Mouse (Mus musculus): ENCODE measurements around the gene Zfp78. TPM values are rescaled to one million over a fixed set of nuclear protein-coding genes. Genes with fewer than 3 reads are reported as not detected.

The Zfp78 gene
- polyA plus RNA-seq, 1 experiment, result 2.5 TPM

- no peak for TF ChIP-seq POLR2A (IDR thresholded peaks at IDR 0.05; ENCODE audit: borderline replicate concordance, low read depth, low read length)
- no peak for TF ChIP-seq CTCF (IDR thresholded peaks at IDR 0.05; ENCODE audit: low read depth, low read length)
- no peak overlapping the region for H3K4me3 ChIP-seq (ENCODE audit: insufficient read depth, low read length)
Observed at GRCm38 (mm10) chr7:6429381-6429780, 66.3 kb downstream of the Zfp78 start.

GRCm38 (mm10) chr7:6430342-6430741 lies 67.3 kb downstream of the Zfp78 start:
- no peak overlapping the region for H3K27ac ChIP-seq (ENCODE audit: insufficient read depth, low read depth, low read length)
- H3K4me3 ChIP-seq (ENCODE audit: insufficient read depth, low read length), result no peak overlapping the region
- TF ChIP-seq POLR2A (IDR thresholded peaks at IDR 0.05; ENCODE audit: borderline replicate concordance, low read depth, low read length) (no peak), CTCF (IDR thresholded peaks at IDR 0.05; ENCODE audit: low read depth, low read length) (peak; percentile 60)
- no peaks in the 10 kb centered on the region for H3K4me1 ChIP-seq (ENCODE audit: control insufficient read depth, insufficient read depth, low read length)

More at GRCm38 (mm10) chr7:6429381-6429780, 66.3 kb downstream of the Zfp78 start:
- no peaks in the 10 kb centered on the region for H3K4me1 ChIP-seq (ENCODE audit: control insufficient read depth, insufficient read depth, low read length)
- H3K27ac ChIP-seq (ENCODE audit: insufficient read depth, low read depth, low read length), result no peak overlapping the region

Other genes starting within 250 kb of the Zfp78 start
- gene Zfp787, start 207.3 kb upstream of the Zfp78 start, polyA plus RNA-seq (2012; ENCODE audit: insufficient read depth, insufficient read length, missing spikeins), result 22.8 and 25.1 TPM in 2 replicates
- gene Zfp444, start 191.1 kb upstream of the Zfp78 start, polyA plus RNA-seq (2012; ENCODE audit: insufficient read depth, insufficient read length, missing spikeins), result 21.8 and 24.2 TPM in 2 replicates
- gene Galp, start 166.2 kb upstream of the Zfp78 start, polyA plus RNA-seq (2012; ENCODE audit: insufficient read depth, insufficient read length, missing spikeins), result not detected in 2 replicates
- gene Zscan5b, start 141.0 kb upstream of the Zfp78 start, polyA plus RNA-seq (2012; ENCODE audit: insufficient read depth, insufficient read length, missing spikeins), result not detected in 2 replicates
- not detected in 2 replicates for gene Epp13, start 110.6 kb upstream of the Zfp78 start, polyA plus RNA-seq (2012; ENCODE audit: insufficient read depth, insufficient read length, missing spikeins)
- gene Zfp667, start 76.7 kb upstream of the Zfp78 start, polyA plus RNA-seq (2012; ENCODE audit: insufficient read depth, insufficient read length, missing spikeins), result 2.0 and 2.9 TPM in 2 replicates
- 3.2 and 3.9 TPM in 2 replicates for gene Zfp583, start 32.0 kb upstream of the Zfp78 start, polyA plus RNA-seq (2012; ENCODE audit: insufficient read depth, insufficient read length, missing spikeins)
- gene Gm3854, start 19.5 kb upstream of the Zfp78 start, polyA plus RNA-seq (2012; ENCODE audit: insufficient read depth, insufficient read length, missing spikeins), result 0.31 TPM in 1 of 2 replicates, not detected in the other
- gene Zfp28, start 20.0 kb downstream of the Zfp78 start, polyA plus RNA-seq (2012; ENCODE audit: insufficient read depth, insufficient read length, missing spikeins), result 8.7 and 9.5 TPM in 2 replicates
- gene Smim17, start 35.4 kb downstream of the Zfp78 start, polyA plus RNA-seq (2012; ENCODE audit: insufficient read depth, insufficient read length, missing spikeins), result 0.25 TPM in 1 of 2 replicates, not detected in the other
- 0.17 TPM in 1 of 2 replicates, not detected in the other for gene Gm20715, start 47.0 kb downstream of the Zfp78 start, polyA plus RNA-seq (2012; ENCODE audit: insufficient read depth, insufficient read length, missing spikeins)
- gene Olfr1344, start 75.4 kb downstream of the Zfp78 start, polyA plus RNA-seq (2012; ENCODE audit: insufficient read depth, insufficient read length, missing spikeins), result not detected in 2 replicates
- gene Olfr1336, start 92.9 kb downstream of the Zfp78 start, polyA plus RNA-seq (2012; ENCODE audit: insufficient read depth, insufficient read length, missing spikeins), result 0.11 TPM in 1 of 2 replicates, not detected in the other
- gene Olfr1346, start 103.8 kb downstream of the Zfp78 start, polyA plus RNA-seq (2012; ENCODE audit: insufficient read depth, insufficient read length, missing spikeins), result not detected in 2 replicates
- not detected in 2 replicates for gene Olfr5, start 123.7 kb downstream of the Zfp78 start, polyA plus RNA-seq (2012; ENCODE audit: insufficient read depth, insufficient read length, missing spikeins)
- not detected in 2 replicates for gene Olfr1347, start 136.5 kb downstream of the Zfp78 start, polyA plus RNA-seq (2012; ENCODE audit: insufficient read depth, insufficient read length, missing spikeins)
- not detected in 2 replicates for gene Olfr1348, start 145.5 kb downstream of the Zfp78 start, polyA plus RNA-seq (2012; ENCODE audit: insufficient read depth, insufficient read length, missing spikeins)
- gene Olfr1349, start 159.7 kb downstream of the Zfp78 start, polyA plus RNA-seq (2012; ENCODE audit: insufficient read depth, insufficient read length, missing spikeins), result not detected in 2 replicates
- not detected in 2 replicates for gene Olfr1350, start 201.6 kb downstream of the Zfp78 start, polyA plus RNA-seq (2012; ENCODE audit: insufficient read depth, insufficient read length, missing spikeins)